Mouse (Mus musculus) right cerebral cortex, adult 2 months (tissue): ENCODE results near the gene Fcrlb.

ENCODE experiments used
- DNase-seq, 2 experiments: peaks; one replicate each; pipeline ENCODE4 v3.0.0; 2021 to 2022; ENCODE audit warnings: low spot score in 2 of 2

The Fcrlb gene

DNA sequence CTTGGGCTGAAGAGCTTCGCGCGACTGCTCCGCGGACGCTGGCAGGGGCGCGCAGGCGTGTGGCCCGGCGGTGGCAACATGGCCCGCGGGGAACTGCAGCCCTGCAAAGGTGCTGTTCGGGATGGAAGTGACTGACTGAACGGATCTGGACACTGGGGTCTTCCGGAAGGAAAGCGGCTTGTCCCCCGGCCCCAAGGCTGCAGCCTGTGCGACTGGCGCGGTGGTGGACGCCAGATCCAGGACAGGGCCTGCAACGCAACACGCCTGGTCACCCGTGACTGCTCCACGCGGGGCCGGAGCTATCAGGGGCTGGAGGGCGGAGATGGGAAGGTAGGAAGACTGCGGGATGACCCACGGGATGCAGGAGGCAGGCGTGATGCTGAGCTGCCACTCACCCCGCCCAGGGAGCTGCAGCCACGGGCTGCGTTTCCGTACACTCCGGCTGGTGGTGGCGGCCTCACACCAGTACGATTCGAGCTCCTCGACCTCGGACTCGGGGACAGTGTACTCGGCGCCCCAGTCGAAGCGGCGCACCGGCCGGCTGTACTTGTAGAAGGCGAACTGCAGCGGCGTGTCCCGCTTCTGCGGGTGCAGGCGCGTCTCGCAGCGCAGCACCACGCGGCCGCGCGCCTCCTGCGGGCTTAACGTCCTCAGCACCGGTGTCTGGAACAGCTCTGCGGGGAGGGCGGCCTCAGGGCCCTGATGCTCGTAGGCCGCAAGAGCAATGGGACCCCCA is 5.1 kb downstream of the Fcrlb start:
- peak; percentile 31 to 34 for DNase-seq

DNA sequence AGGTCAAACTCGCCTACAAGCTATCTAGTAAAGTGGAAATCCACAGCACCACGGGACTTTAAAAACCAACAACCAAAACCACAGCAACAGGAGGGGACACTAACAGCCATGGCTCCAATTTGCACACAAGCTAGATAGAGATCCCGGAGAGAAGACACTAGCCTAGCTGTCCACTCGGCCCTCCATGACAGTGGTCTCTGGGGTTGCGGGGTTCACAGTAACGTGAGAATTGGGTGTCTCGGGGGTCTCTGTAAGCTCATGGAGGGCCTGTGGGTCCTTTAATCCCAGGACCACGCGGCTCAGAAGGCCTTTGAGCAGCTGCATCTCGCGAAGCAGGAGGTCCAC is 5.7 kb downstream of the Fcrlb start:
- peak in 1 of 2 experiments; percentile 9 for DNase-seq

DNA sequence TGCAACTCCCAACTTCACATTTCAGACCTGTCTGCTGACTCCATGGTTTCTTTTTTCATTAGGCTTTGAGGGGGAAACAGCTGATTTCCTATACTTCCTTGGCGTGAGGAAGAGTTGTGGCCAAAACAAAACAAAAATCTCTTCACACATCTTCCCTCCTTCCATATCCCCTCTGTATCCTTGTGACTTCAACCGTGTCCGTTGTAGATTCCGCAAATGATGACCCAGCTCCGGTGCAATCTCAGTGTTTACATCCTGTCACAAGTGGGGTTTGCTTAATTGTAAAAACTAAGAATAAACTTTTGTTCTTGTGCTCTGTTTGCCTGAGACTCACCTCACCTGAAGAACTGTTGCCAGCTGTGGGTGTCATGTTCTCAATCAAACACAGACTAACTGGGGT is 9.3 kb downstream of the Fcrlb start:
- no peak for DNase-seq

DNA sequence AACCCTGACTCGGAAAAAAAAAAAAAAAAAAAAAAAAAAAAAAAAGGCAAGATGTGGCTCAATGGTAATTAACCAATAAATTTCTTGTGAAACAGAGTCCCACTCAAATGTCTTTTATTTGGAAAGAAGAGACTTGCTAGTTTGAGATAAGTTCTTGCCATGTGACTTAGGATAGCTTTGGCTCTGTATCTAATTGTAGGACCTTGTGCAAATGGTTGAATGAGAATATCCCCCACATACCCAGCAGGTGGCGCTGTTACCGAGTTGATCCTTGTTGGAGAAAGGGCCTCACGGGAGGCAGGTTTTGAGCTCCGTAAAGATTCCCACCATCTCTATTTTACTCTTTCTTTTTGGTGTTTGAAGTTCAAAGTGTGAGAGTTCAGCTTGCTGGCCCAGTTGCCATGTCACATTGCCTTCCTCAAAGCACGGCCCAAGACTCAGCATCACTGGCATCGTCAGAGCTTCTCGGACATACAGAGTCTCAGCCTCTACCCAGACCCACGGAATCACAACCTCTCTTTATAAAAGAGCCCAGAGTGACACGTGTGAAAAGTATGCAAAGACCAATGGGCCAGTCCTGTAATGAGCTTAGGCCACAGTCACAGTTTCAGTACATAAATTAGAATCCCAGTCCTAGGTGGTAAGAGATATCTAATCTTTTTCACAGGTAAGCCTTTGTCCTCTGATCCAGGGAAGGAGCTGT is 11.1 kb downstream of the Fcrlb start:
- peak; percentile 88 to 93 for DNase-seq

DNA sequence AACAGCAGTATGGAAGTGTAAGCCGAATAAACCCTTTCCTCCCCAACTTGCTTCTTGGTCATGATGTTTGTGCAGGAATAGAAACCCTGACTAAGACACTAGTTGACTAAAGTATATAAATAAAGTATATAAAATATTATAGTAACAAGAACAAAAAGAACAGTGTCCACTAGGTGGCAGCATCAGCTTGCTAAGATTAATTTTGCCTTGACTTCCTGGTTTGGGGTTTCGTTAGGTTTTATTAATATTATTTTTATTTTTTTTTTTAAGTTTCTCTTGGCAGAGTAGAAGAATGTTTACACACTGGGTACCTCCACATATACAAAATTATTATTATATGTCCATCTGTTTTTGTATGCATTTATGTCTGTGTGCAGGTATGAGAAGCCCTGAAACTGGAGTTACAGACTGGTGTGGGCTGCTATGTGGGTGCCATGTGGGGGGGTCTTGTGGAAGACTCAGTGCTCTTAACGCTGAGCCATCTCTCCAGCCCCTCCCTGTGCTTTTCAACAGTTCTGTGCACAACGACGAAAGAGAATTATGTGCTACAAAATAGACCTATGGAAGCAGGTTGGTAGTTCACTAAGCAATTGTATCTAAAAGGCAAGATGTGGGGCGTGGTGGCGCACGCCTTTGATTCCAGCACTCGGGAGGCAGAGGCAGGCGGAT is 11.8 kb downstream of the Fcrlb start:
- DNase-seq, result peak; percentile 60 to 72

DNA sequence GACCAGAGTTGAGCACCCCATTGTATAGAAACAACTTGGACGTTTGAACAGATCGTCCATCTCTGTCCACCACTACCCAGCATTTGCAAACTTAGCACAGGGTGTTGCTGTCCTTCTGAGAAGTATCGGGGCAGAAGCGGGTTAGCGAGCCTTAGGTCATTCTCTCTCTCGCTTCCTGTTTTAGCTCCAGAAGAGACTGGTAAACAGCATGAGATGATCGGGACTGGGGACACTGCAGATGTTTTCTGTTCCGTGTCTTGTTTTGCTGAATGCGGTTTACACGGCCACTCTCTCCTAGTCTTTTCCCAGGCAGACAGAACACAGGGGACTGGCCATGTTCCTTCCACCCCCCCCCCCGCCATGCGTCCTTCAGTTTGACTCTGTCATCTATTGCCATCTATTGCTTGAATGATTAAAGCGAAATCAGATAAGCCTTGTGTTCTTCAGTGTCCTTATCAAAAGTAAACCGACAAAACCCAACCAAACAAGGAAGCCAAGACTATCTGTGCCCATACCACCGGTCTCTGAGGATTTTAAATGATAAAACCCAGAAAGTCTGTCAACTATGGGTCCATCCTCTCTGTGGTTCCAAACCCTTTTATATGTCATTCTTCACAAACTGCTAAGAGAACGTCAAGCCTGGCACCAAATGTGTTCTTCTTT is 14.2 kb downstream of the Fcrlb start:
- no peak for DNase-seq

DNA sequence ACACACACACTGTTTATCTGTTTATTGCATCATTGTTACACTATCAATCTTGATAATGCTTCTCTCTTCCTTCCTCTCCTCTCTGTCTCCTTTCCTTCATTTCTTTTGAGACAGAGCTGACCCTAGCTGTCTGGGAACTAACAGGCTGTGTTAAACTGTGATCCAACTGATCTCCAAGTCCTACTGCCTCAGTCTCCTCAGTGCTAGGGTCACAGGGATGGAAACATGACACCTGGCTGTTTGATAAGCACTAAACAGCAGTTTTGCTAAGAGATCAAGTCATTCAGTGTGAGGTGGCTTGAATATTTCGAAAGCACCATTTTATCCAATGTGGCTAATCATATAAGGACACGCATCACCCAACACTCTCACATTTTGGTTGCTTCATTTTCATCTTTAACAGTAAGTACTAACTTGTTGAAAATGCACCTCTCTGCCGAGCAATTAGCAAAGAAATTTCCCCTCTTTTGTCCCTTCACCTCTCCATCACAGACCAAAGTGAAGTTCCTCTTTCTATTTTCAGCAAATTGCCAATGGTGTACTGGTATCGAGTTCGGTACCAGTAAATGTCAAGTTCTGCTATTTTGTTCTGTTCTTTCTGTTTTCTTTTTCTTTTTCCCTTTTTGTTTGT is 16.0 kb downstream of the Fcrlb start:
- DNase-seq, result no peak

DNA sequence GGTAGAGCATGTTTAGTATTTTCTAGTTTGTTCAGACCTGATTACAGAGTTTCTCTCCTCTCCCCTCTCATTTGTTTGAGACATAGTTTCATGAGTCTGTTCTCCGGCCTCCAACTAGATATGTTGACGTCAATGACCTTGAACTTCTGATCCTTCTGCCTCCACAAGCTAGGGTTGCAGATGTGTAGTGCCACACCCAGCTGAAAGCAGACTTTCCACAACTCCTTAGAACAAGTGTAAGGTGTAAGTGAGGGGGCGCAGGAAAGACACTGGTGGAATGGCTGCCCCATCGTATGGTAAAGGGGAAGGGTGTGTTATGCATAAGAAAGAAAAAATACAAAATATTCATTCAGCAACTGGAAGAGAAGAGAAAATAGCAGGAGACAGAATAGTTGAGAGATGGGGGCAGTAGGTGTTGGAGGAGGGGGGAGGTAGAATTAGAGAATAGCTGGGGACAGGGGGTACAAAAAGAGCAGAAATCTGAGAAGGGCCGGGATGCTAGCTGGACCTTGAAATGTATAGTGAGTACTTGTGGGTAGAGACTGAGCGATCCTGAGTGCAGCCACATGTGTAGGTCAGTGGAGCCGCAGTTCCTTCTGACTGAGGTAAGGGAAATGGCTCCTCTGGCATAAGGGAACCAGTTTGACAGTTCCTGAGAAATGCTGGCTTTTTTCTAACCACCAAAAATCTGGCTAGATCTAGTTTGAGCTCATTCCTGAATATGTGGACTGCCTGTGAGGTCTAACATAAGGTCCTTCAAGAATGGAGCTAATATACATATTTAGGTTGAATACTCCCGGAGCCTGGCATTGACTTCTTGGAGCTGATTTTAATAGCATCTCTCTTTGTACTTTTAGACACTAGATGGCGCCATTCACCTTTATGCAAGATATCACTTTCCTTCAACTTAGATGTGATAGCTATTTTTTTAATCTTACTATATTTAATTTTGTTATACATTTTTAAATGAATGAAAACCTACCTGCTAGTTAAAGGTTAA is 17.8 kb downstream of the Fcrlb start:
- DNase-seq, result no peak

DNA sequence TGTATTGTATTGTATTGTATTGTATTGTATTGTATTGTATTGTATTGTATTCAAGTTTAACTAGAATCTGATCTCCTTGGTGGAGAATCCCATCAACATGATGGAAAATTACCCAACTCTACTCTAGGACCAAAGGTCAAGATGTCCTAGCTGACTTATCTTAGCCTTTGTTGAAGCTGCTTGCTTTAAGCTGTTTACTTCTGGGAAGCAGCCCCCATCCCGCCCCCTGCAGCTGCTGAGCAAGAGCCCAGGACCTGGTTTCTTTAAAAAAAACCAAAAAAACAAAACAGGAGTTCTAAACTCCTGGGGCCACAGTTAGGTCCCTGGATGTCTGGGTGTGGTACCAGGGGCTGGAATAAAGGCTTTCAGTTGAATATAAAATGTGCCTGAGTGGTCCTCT is 20.5 kb downstream of the Fcrlb start:
- no peak for DNase-seq

DNA sequence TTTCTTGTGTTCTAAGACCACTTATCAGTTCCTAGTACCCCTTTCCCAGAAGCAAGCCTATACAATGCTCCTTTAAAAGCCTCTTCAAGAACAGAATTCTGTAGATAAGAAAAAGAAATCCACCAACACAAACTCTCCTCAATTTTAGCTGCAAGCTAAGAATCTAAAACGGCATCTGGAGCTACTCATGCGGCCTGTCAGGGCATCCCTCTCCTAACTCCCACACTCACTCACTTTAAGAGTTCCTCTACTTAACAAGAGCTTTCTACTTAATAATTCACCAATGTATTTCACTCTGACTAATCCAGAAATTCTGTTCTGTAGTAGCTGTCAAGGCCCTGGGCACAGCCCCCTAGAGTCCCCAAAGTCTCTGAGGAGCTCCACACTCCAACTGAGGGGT is 21.1 kb downstream of the Fcrlb start:
- DNase-seq, result no peak

DNA sequence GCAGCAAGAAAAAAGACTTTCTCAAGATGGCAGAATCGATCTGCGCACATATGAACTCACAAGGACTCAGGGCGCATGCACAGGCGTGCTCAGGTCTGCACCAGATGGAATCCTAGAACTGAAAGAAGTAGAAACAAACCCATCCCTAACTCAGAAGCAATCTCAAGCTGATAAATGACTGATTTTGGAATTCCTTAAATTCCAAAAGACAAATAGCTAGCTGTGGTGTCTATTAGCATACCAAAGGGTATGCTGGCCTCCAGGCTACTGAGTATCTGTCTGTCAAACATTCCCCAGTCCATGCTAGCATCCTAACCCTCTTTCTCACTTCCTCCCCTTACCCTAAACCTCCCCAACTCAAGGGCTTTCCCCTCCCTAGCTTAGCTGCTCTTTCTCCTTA is 23.4 kb downstream of the Fcrlb start:
- DNase-seq, result no peak

DNA sequence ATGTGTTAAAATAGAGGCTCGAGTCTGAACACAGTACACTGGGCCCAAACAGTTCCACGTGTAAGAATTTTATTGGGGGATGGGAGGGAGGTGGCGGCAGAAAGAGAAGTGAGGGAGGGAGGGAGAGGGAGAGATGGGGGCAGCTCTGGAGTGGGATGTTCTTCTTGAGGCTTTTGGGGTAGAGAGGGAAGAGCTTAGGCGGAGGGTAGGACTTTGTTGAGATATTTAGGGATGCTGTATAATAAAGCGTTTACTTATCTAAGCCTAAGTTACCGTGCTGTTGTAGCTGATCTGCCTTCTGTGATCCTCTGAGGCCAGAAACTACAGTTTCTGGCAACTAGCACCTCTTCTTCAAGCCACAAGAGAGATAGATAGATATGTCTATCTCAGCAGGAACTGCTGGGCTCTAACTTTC is 26.7 kb downstream of the Fcrlb start:
- no peak for DNase-seq

DNA sequence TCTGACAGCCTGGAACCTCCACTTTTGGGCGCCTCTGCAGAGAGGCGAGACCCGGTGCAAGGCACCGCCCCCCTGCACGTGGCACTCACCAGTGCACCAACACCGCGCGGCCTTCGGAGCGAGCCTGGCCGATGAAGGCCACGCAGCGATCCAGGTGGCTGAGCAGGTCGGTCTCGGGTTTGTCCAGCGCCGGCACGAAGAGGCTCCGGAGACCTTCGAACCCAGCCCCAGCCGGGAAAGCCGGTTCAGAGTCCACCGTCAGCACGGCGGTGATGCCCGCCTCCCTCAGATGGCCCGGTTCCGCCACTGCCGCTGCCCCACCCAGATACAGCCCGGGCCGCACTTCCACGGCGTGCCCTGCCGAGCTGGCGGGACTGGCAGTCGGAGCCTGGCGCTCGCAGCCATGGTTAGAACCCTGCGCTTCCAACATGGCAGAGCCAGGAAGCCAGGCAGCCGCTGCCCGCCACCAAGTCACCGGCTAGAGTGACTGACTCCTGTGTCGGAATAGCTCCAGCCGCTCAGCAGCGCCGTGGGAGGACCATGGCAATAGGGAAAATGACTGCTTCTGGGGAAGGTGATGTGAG is 27.7 kb downstream of the Fcrlb start, which contains the start of the genes Gm26620 and Dusp12:
Gm26620 (plus strand) TSS at position 88 of the 584 bp plus-strand sequence.
Dusp12 (minus strand) TSS at position 563 of the 584 bp plus-strand sequence.
- DNase-seq, result peak; percentile 89 to 94

DNA sequence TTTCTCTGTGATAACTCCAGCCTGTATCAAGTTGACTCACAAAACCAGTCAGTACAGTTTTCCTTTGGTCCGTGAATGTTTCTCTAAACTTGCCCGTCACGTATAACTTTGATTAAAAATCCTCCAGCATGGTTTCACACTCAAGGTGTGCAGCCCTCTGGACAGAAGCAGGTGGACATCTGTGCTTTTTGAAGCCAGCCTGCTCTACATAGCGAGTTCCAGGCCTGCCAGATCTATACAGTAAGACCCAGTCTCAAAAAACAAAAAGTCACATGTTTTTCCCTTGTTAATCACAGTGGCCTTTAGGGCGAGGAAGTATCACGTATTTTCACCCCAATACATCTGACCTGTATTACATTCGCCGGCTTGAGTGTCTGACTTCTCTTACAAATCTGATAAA is 28.4 kb downstream of the Fcrlb start:
- DNase-seq, result no peak

DNA sequence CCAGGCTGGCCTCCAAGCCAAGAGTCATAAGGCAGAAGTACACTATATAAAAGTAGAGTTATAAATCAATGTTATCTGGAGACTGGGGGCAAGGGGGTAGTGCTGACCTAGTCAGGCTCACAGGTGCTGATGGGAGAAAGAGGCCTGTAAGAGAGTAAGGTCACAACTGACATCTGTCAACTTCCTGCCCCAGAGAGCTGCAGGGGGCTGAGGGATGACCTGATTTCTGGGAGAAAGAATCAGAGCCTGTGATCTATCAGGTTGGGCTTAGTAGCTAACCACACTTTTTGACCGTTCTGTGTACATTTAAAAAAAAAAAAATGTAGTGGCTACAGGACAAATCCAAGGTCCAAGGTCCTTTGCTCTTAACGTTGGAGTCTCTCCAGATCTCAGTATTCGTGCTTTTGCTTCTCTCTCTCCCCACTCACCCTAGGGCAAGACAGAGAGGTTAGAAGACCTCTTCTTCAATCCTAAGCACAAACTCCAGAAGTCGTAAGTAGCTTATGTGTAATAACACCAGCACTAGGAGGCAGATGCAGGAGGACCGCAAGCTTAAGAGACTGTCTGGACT is 29.7 kb downstream of the Fcrlb start:
- DNase-seq, result no peak

DNA sequence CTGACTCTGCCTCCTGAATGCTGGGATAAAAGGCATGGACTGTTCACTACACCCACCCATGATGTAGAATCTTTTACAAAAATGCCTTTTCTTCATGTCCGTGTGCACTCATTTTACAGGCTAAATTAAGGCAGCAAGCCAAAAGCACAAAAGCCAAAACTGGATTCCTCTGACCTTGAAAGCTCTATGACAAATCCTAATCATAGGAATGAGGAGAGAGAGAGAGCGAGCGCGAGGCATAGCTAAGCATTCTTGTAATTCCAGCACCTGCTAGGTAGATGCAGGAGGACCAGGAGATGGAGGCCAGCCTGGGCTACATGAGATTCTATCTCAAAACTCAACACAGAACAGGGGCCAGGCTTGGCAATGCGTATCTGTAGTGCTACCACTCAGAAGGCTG is 35.8 kb downstream of the Fcrlb start:
- no peak for DNase-seq

DNA sequence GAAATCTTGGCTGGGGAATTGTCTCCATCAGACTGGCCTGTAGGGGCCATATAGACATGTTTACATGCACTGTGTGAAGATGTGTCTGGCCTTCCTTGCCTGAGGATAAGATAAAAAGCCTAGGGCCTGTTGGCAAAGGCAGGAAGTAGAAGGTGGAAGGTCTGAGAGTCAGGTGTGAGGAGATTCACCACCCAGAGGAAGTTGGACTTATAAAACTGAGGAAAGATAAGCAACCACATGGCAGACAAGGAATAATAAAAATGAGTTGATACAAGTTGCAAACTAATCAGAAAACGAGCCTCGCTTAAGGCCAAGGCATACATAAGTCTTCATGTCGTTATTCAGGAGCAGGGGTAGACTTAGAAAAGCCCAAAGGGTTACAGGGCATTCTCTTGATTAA is 37.1 kb downstream of the Fcrlb start:
- no peak for DNase-seq

DNA sequence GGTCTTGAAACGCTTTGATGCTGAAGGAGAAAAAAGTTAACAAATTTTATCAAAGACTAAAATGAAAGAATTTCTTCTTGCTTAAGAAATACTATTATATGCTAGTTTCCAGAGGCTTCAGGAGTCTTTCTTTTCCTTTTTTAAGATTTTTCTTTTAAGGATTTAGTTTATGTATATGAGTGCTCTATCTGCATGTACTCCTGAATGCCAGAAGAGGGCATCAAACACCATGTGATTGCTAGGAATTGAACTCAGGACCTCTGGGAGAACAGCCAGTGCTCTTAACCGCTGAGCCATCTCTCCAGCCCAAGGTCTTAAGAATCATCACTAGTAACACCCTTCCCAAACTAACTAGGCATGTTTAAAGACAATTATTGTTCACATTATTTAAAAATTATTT is 40.8 kb downstream of the Fcrlb start:
- DNase-seq, result no peak

DNA sequence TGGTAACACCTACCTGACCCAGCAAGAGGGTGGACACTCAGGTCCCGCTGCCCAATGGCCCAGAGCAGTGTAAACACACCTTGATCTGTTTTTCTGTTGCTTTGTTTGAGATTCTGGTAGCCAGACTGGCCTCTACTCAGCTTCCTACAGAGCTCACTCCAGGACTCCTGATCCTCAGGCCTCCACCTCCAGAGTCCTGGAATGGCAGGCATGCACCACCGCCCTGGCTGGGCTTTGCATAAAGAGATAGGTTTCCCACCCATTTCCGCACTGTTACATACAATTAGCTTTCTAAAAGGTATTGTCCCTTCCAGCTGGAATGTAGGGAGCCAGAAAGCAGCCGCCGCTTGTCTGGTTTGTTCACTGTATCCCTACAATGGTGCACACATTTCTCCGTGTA is 41.3 kb downstream of the Fcrlb start:
- DNase-seq, result no peak

DNA sequence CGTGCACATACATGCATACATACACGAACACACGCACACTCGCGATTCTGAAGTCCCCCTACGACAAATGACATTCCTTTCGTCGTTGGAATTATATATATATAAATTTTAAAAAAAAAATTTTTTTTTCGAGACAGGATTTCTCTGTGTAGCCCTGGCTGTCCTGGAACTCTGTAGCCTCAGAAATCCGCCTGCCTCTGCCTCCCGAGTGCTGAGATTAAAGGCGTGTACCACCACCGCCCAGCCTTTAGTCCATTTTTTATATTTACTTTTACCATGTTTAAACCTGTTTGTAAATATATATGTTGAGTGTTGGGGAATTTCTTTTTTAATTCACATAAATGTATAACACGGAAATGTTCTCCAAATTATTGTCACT is 43.8 kb downstream of the Fcrlb start:
- no peak for DNase-seq
